Mouse (Mus musculus) heart, embryonic 10.5 days (tissue): Measurements from ENCODE around the gene Tuba1a. TPM values are rescaled to one million over a fixed set of nuclear protein-coding genes. Genes with fewer than 3 reads are reported as not detected.
"Not testable (repeated sequence)": the region's sequence is repeated elsewhere in the genome, so short reads cannot be mapped to it uniquely, and the experiment has no call there.

Source experiments
- DNase-seq: peaks from one replicate; pipeline ENCODE4 v3.0.0-alpha.2; 2017; ENCODE audit warnings: low spot score
- H3K27ac ChIP-seq: fragments of 300-500 bp; sonication (generic); 2 replicates; pipeline ENCODE4 v1.5.1; 2016; ENCODE audit warnings: mild to moderate bottlenecking
- H3K27me3 ChIP-seq: fragments of 300-500 bp; sonication (generic); 2 replicates; pipeline ENCODE4 v1.6.1; 2016; ENCODE audit warnings: mild to moderate bottlenecking; ENCODE audit not compliant: poor library complexity, insufficient read depth, severe bottlenecking
- H3K36me3 ChIP-seq: fragments of 300-500 bp; sonication (generic); 2 replicates; pipeline ENCODE4 v1.6.1; 2016; ENCODE audit warnings: mild to moderate bottlenecking, moderate library complexity
- H3K4me1 ChIP-seq: fragments of 300-500 bp; sonication (generic); 2 replicates; pipeline ENCODE4 v1.6.1; 2016; ENCODE audit warnings: mild to moderate bottlenecking
- H3K4me3 ChIP-seq: fragments of 300-500 bp; sonication (generic); 2 replicates; pipeline ENCODE4 v1.5.1; 2016; ENCODE audit warnings: mild to moderate bottlenecking, moderate library complexity
- H3K9me3 ChIP-seq: fragments of 300-500 bp; sonication (generic); 2 replicates; pipeline ENCODE4 v1.6.1; 2016; ENCODE audit warnings: mild to moderate bottlenecking, moderate library complexity
- WGBS: fragments of 180-500 bp; shearing (Covaris S2); methylation state at CpG from one replicate; pipeline ENCODE4 v1.1.7; 2016; 5-methylcytosine and 5-hydroxymethylcytosine counted together
- polyA plus RNA-seq: library from polyadenylated mRNA; unstranded; fragments of >200 nt; fragmentation: Nextera tagmentation; extraction: Ambion mirVana; gene quantifications from 2 replicates; pipeline ENCODE4 v1.2.1, GENCODE M21; 2016

Tuba1a gene
- polyA plus RNA-seq, 1 experiment from 2014 or later = 1,394 TPM

GRCm38 (mm10) chr15:98980012-98980614 lies 26.6 kb upstream of the Tuba1a start:
- WGBS = 61% methylated on average over 7 of the region's 7 CpGs
- Histone ChIP-seq H3K9me3 (no peaks in the 10 kb centered on the region), H3K4me3 (no peak overlapping the region), H3K27me3 (no peaks in the 10 kb centered on the region), H3K27ac (no peak overlapping the region), H3K36me3 (no peaks in the 10 kb centered on the region), H3K4me1 (peaks cover 46% of the 10 kb centered on the region)
- DNase-seq = no peak

- peaks cover 38% of the 10 kb centered on the region for H3K4me1 ChIP-seq
- no peaks in the 10 kb centered on the region for H3K27me3 ChIP-seq
- H3K4me3 ChIP-seq = no peak overlapping the region
- H3K36me3 ChIP-seq = no peaks in the 10 kb centered on the region
- 82% methylated on average over 20 of the region's 20 CpGs for WGBS
- H3K27ac ChIP-seq = 0 out of 2 replicates have a peak overlapping the region, but pooled peaks have one; percentile 70
- no peak for DNase-seq
- no peaks in the 10 kb centered on the region for H3K9me3 ChIP-seq
These were observed 25.1 kb upstream of the Tuba1a start for GRCm38 (mm10) chr15:98978409-98979172.

- peaks cover 34% of the 10 kb centered on the region for H3K4me1 ChIP-seq
- H3K36me3 ChIP-seq = no peaks in the 10 kb centered on the region
- H3K27ac ChIP-seq = peak overlapping the region; percentile 70
- 71% methylated on average over 14 of the region's 14 CpGs for WGBS
- H3K4me3 ChIP-seq = 0 out of 2 replicates have a peak overlapping the region, but pooled peaks have one; percentile 18
- DNase-seq = peak; percentile 70
- no peaks in the 10 kb centered on the region for H3K9me3 ChIP-seq
- no peaks in the 10 kb centered on the region for H3K27me3 ChIP-seq
These were observed 24.4 kb upstream of the Tuba1a start for GRCm38 (mm10) chr15:98977759-98978408.

- H3K4me3 ChIP-seq = no peak overlapping the region
- no peaks in the 10 kb centered on the region for H3K36me3 ChIP-seq
- WGBS = 69% methylated on average over 21 of the region's 21 CpGs
- H3K4me1 ChIP-seq = peaks cover 28% of the 10 kb centered on the region
- H3K27ac ChIP-seq = peak overlapping the region; percentile 70
- peak; percentile 72 for DNase-seq
- H3K9me3 ChIP-seq = no peaks in the 10 kb centered on the region
- no peaks in the 10 kb centered on the region for H3K27me3 ChIP-seq
These were observed 23.6 kb upstream of the Tuba1a start for GRCm38 (mm10) chr15:98976763-98977758.

GRCm38 (mm10) chr15:98973015-98973614 lies 19.6 kb upstream of the Tuba1a start:
- 86% methylated on average over 9 of the region's 9 CpGs for WGBS
- peaks cover 43% of the 10 kb centered on the region for H3K4me1 ChIP-seq

GRCm38 (mm10) chr15:98971576-98972320 lies 18.2 kb upstream of the Tuba1a start:
- not testable (repeated sequence) for H3K36me3 ChIP-seq, H3K27me3 ChIP-seq, H3K9me3 ChIP-seq, H3K4me3 ChIP-seq, DNase-seq
- Histone ChIP-seq H3K27ac (peak overlapping the region; percentile 69), H3K4me1 (peaks cover 31% of the 10 kb centered on the region)
- 70% methylated on average over 15 of the region's 15 CpGs for WGBS

More at GRCm38 (mm10) chr15:98973015-98973614, 19.6 kb upstream of the Tuba1a start:
- 0 out of 2 replicates have a peak overlapping the region, but pooled peaks have one; percentile 7 for H3K27ac ChIP-seq
- no peaks in the 10 kb centered on the region for H3K27me3 ChIP-seq
- H3K4me3 ChIP-seq = no peak overlapping the region
- H3K9me3 ChIP-seq = no peaks in the 10 kb centered on the region
- no peaks in the 10 kb centered on the region for H3K36me3 ChIP-seq
- peak; percentile 73 for DNase-seq

GRCm38 (mm10) chr15:98971111-98971510 lies 17.6 kb upstream of the Tuba1a start:
- peaks cover 31% of the 10 kb centered on the region for H3K4me1 ChIP-seq
- no peaks in the 10 kb centered on the region for H3K27me3 ChIP-seq
- H3K9me3 ChIP-seq = no peaks in the 10 kb centered on the region
- no peak overlapping the region for H3K4me3 ChIP-seq
- no peaks in the 10 kb centered on the region for H3K36me3 ChIP-seq
- DNase-seq = no peak
- WGBS = 47% methylated on average over 4 of the region's 4 CpGs
- peak overlapping the region; percentile 69; the same call in 1 of the 2 replicates for H3K27ac ChIP-seq

- 0 out of 2 replicates have a peak overlapping the region, but pooled peaks have one; percentile 12 for H3K4me3 ChIP-seq
- no peak for DNase-seq
- peak overlapping the region; percentile 87 for H3K27ac ChIP-seq
- H3K9me3 ChIP-seq = no peaks in the 10 kb centered on the region
- no peaks in the 10 kb centered on the region for H3K27me3 ChIP-seq
- peaks cover 31% of the 10 kb centered on the region for H3K4me1 ChIP-seq
- 21% methylated on average over 16 of the region's 16 CpGs for WGBS
- H3K36me3 ChIP-seq = no peaks in the 10 kb centered on the region
These were observed 16.0 kb upstream of the Tuba1a start for GRCm38 (mm10) chr15:98969372-98970101.

- Histone ChIP-seq H3K9me3 (no peaks in the 10 kb centered on the region), H3K27me3 (no peaks in the 10 kb centered on the region), H3K4me1 (peaks cover 31% of the 10 kb centered on the region), H3K36me3 (no peaks in the 10 kb centered on the region), H3K27ac (peak overlapping the region; percentile 87), H3K4me3 (peak overlapping the region; percentile 36)
- DNase-seq = peak; percentile 87
- WGBS = 7% methylated on average over 12 of the region's 12 CpGs
These were observed 15.3 kb upstream of the Tuba1a start for GRCm38 (mm10) chr15:98968701-98969371.

GRCm38 (mm10) chr15:98959531-98959930 lies 6.0 kb upstream of the Tuba1a start:
- H3K27ac ChIP-seq = no peak overlapping the region
- no peaks in the 10 kb centered on the region for H3K36me3 ChIP-seq
- no peaks in the 10 kb centered on the region for H3K27me3 ChIP-seq
- no peak overlapping the region for H3K4me3 ChIP-seq
- H3K9me3 ChIP-seq = no peaks in the 10 kb centered on the region
- WGBS = 44% methylated on average over 3 of the region's 3 CpGs
- H3K4me1 ChIP-seq = peaks cover 8% of the 10 kb centered on the region
- no peak for DNase-seq
